Mouse (Mus musculus): Measurements from ENCODE around the gene Polr3gl. TPM values are rescaled to one million over a fixed set of nuclear protein-coding genes. Genes with fewer than 3 reads are reported as not detected.
A peak's percentile ranks its signal among the peaks of the same experiment; 100 is the strongest.
"Not testable (repeated sequence)": the region's sequence is repeated elsewhere in the genome, so short reads cannot be mapped to it uniquely, and the experiment has no call there.

The Polr3gl gene
- total RNA-seq (2017): 84.4 and 87.4 TPM in 2 replicates

GRCm38 (mm10) chr3:96593790-96594560 is at the start of gene Polr3gl:
Gene Polr3gl, minus strand, starts transcription at chr3:96594181.
- peak; percentile 93 to 95 for ATAC-seq (replicated peaks in 1 of 2; ENCODE audit: insufficient read depth in 1 of 2, low FRiP score in 2 of 2, low TSS enrichment in 1 of 2, low read depth in 1 of 2, poor library complexity in 2 of 2, severe bottlenecking in 2 of 2)

- 0 out of 4 replicates have a peak, but pooled peaks of 1 of the 2 experiments have one; percentile 47 for ATAC-seq (replicated peaks in 1 of 2; ENCODE audit: insufficient read depth in 1 of 2, low FRiP score in 2 of 2, low TSS enrichment in 1 of 2, low read depth in 1 of 2, poor library complexity in 2 of 2, severe bottlenecking in 2 of 2)
These were observed 45.2 kb upstream of the Polr3gl start for GRCm38 (mm10) chr3:96639219-96639618.

DNA sequence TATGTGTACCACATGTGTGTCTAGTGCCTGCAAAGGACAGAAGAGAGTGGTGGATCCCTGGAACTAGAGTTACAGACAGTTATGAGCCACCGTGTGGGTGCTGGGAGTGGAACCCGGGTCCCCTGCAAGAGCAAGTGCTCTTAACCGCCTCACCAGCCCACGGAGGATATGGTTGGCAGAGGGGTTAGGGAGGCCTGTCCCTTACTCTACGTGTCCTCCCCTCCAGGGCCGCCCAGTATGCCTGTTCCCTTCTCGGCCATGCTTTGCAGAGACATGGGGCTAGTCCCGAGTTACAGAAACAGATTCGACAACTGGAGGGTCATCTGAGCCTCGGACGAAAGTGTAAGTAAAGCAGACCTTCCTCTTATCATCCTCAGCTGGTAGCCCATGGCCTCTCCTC is 42.5 kb upstream of the Polr3gl start:
- no peak for ATAC-seq (replicated peaks in 1 of 2; ENCODE audit: insufficient read depth in 1 of 2, low FRiP score in 2 of 2, low TSS enrichment in 1 of 2, low read depth in 1 of 2, poor library complexity in 2 of 2, severe bottlenecking in 2 of 2)

GRCm38 (mm10) chr3:96635906-96636305 is 41.9 kb upstream of the Polr3gl start:
- ATAC-seq (replicated peaks in 1 of 2; ENCODE audit: insufficient read depth in 1 of 2, low FRiP score in 2 of 2, low TSS enrichment in 1 of 2, low read depth in 1 of 2, poor library complexity in 2 of 2, severe bottlenecking in 2 of 2): no peak

DNA sequence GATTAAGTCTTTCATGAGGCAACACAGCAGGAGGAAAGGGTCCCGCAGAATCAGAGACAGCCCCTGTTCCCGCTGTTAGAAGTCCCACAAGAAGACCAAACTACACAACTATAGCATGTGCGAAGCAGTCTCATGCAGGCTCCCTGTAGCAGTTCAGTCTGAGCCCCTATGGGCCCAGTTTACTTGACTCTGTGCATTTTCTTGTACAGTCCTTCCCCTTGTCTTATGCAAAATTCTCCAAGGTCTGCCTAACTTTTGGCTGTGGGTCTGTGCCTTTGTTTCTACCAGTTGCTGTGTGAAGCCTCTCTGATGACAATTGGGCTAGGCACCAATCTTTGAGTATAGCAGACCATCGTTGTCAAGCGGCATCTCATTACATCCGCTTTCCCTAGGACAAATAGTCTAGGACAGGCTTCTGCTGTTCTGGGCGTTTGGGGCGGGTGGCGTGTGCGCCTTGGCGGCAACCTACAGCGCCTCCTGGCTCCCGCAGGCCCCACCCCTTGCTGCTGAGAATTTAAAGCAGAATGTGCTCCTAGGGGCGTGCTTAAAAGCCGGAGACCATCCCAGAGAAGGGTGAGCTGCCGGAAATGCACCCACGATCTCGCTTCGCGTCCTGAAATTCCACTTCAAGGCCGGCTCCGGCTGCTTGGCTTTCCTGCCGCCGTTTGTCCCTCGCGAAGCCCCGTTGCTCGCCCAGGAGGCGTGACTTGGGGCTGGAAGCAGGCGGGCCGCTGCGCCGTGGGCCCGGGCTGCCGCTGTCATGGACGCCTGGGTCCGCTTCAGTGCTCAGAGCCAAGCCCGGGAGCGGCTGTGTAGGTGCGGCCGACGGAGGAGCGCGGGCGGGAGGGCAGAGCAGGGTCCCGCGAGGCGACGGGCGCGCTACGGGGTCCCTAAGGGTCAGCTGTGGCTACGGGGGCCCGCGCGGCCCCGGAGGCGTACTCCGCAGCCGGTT is 41.2 kb upstream of the Polr3gl start, which contains the start of the genes Pex11b and Gm42957:
Pex11b (plus strand) TSS at position 449 of the 952 bp plus-strand sequence.
Gm42957 (plus strand) TSS at position 547 of the 952 bp plus-strand sequence.
- ATAC-seq (replicated peaks in 1 of 2; ENCODE audit: insufficient read depth in 1 of 2, low FRiP score in 2 of 2, low TSS enrichment in 1 of 2, low read depth in 1 of 2, poor library complexity in 2 of 2, severe bottlenecking in 2 of 2): peak; percentile 80 to 85

- no peak for ATAC-seq (replicated peaks in 1 of 2; ENCODE audit: insufficient read depth in 1 of 2, low FRiP score in 2 of 2, low TSS enrichment in 1 of 2, low read depth in 1 of 2, poor library complexity in 2 of 2, severe bottlenecking in 2 of 2)
These were observed 40.0 kb upstream of the Polr3gl start for GRCm38 (mm10) chr3:96634015-96634414.

- no peak for ATAC-seq (replicated peaks in 1 of 2; ENCODE audit: insufficient read depth in 1 of 2, low FRiP score in 2 of 2, low TSS enrichment in 1 of 2, low read depth in 1 of 2, poor library complexity in 2 of 2, severe bottlenecking in 2 of 2)
These were observed 38.1 kb upstream of the Polr3gl start for GRCm38 (mm10) chr3:96632058-96632457.

DNA sequence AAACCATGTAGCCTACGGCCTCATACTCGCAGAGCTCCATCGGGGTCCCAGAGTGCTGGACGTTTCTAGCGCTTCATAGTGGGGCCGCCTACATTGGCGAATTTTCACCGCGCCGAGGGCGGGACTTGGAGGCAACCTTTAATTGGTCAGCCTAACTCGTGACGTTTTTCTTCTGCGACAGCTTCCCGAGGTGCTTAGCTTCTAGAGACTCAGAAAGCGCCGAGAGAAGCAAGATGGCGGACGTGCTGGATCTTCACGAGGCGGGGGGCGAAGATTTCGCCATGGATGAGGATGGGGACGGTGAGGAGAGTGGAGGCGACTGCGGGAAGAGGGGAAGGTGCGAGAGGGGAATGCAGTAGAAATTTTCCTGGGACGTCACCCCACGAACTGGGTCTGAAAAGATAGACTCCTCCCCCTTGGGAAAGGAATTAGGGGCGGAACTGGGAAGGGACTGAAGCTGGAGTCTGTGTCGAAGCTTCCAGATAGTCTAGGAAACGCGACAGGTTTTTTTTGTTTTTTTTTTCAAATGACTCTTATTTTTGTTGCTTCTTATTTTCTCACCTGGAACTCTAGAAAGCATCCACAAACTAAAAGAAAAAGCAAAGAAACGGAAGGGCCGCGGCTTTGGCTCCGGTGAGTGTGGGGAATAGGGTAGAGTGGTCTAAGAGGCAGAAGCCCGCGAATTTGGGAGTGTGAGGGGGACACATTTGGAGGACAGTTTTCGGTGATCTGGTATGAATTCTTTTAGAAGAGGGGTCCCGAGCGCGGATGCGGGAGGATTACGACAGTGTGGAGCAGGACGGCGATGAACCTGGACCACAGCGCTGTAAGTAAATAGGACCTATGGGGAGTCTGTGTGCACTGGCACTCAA is 36.0 kb upstream of the Polr3gl start, which contains the start of gene Rbm8a:
Rbm8a (plus strand) TSS at position 205 of the 872 bp plus-strand sequence.
- ATAC-seq (replicated peaks in 1 of 2; ENCODE audit: insufficient read depth in 1 of 2, low FRiP score in 2 of 2, low TSS enrichment in 1 of 2, low read depth in 1 of 2, poor library complexity in 2 of 2, severe bottlenecking in 2 of 2): peak; percentile 98 to 99

GRCm38 (mm10) chr3:96623201-96623600 is 29.2 kb upstream of the Polr3gl start:
- ATAC-seq (replicated peaks in 1 of 2; ENCODE audit: insufficient read depth in 1 of 2, low FRiP score in 2 of 2, low TSS enrichment in 1 of 2, low read depth in 1 of 2, poor library complexity in 2 of 2, severe bottlenecking in 2 of 2): no peak

- no peak for ATAC-seq (replicated peaks in 1 of 2; ENCODE audit: insufficient read depth in 1 of 2, low FRiP score in 2 of 2, low TSS enrichment in 1 of 2, low read depth in 1 of 2, poor library complexity in 2 of 2, severe bottlenecking in 2 of 2)
These were observed 24.0 kb upstream of the Polr3gl start for GRCm38 (mm10) chr3:96617941-96618340.

DNA sequence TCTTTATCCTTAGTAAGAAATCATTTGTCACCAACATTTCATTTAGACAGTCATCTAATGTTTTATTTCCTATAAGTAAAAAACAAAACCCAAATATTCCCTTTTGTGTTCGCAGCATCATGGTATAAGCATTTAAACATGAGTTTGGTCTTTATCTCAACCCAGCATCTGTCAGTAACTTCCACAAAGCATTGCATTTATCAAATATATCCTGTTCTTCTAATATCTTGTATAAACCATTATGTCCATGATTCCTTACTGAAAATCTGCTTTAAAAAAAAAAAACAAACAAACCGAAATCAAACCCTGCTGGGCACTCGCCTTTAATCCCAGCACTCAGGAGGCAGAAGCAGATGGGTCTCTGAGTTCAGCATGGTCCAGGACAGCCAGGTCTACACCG is 12.6 kb upstream of the Polr3gl start:
- no peak for ATAC-seq (replicated peaks in 1 of 2; ENCODE audit: insufficient read depth in 1 of 2, low FRiP score in 2 of 2, low TSS enrichment in 1 of 2, low read depth in 1 of 2, poor library complexity in 2 of 2, severe bottlenecking in 2 of 2)

- not testable (repeated sequence) for ATAC-seq (replicated peaks in 1 of 2; ENCODE audit: insufficient read depth in 1 of 2, low FRiP score in 2 of 2, low TSS enrichment in 1 of 2, low read depth in 1 of 2, poor library complexity in 2 of 2, severe bottlenecking in 2 of 2)
These were observed 12.0 kb upstream of the Polr3gl start for GRCm38 (mm10) chr3:96606007-96606406.

DNA sequence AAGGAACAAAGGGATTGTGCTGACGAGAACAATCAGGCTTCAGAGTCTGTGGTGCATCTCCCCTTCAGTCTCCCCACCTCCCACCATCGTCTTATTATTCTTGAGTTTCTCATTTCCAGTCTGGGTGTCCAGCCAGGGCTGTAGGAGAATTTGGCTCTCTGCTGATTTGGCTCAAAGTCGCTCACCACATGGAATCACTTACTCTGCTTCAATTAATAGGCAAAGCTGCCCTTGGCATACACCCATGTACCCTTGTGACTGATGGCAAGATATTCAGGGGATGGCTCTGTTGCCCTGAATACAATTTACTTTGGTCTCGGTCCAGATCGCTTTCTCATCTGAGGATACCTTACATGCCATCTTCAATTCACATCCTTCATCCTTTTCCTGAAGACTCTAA is 9.3 kb upstream of the Polr3gl start:
- ATAC-seq (replicated peaks in 1 of 2; ENCODE audit: insufficient read depth in 1 of 2, low FRiP score in 2 of 2, low TSS enrichment in 1 of 2, low read depth in 1 of 2, poor library complexity in 2 of 2, severe bottlenecking in 2 of 2): no peak

- no peak for ATAC-seq (replicated peaks in 1 of 2; ENCODE audit: insufficient read depth in 1 of 2, low FRiP score in 2 of 2, low TSS enrichment in 1 of 2, low read depth in 1 of 2, poor library complexity in 2 of 2, severe bottlenecking in 2 of 2)
These were observed 8.7 kb upstream of the Polr3gl start for GRCm38 (mm10) chr3:96602704-96603084.

DNA sequence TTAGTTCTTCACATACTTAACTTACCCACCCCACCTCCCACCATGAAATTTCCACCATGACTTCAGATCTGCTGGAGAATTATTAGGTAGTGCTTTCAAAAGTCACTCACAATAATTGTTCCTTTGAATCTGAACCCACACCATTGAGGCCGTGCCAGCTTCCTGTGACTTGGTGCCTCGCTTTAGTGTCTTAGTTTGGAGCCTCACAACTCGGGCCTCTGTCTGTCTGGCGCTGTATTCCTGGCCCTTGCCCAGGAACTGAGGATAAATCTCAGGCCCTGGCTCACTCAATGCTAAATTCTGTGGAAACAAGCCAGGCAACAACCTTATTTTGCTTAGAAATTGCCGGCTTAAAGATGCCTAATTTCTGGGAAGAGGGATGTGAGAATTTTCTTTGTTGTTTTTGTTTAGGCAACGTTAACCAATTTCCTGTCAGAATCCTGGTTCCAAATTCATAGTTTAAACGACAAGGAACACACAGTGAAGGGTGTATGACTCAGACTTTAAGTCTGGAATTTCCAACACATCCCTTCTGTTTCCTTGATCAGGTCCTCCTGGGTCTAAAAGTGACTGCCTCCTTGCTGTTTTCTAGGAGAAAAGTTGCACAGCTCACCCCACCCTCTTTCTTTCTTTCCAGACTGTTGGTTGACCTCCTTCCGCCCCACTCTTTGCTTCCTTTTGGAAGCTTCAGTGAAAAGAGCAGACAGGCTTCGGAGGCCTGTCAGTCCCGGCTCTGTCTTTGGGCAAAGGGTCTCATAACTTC is 8.1 kb upstream of the Polr3gl start:
- no peak for ATAC-seq (replicated peaks in 1 of 2; ENCODE audit: insufficient read depth in 1 of 2, low FRiP score in 2 of 2, low TSS enrichment in 1 of 2, low read depth in 1 of 2, poor library complexity in 2 of 2, severe bottlenecking in 2 of 2)

DNA sequence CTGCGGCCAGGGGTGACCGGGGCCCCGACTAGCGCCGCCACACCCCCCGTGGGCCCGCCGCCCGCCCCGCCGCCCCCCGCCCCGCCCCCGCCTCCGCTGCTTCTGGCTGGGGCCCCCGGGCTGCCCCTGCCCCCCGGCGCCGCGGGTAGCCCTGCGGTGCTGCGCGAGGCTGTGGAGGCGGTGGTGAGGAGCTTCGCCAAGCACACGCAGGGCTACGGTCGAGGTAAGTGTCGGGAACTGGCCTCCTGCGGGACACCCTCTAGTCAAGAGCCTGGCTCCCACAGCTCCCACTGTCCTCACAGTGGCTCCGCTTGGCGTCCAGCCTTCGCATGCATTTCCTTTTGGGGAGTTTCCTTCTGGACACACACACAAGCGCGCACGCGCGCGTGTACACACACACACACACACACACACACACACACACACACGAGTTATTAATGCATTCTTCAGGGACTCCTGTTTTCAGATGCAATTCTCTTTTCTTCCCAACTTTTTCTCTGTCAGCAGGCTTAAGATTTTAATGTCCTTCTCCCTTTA is 7.3 kb upstream of the Polr3gl start:
- ATAC-seq (replicated peaks in 1 of 2; ENCODE audit: insufficient read depth in 1 of 2, low FRiP score in 2 of 2, low TSS enrichment in 1 of 2, low read depth in 1 of 2, poor library complexity in 2 of 2, severe bottlenecking in 2 of 2): no peak
